Mouse (Mus musculus): ENCODE measurements around the gene Cyfip2.
A peak's percentile ranks its signal among the peaks of the same experiment; 100 is the strongest.

Cyfip2 gene

GRCm38 (mm10) chr11:46308271-46308974 is 4.2 kb downstream of the Cyfip2 start:
- DNase-seq (ENCODE audit: low spot score in 2 of 2), result no peak

- no peak for DNase-seq (ENCODE audit: low spot score in 2 of 2)
Measured at GRCm38 (mm10) chr11:46307768-46308167, 4.9 kb downstream of the Cyfip2 start.

GRCm38 (mm10) chr11:46306776-46307175 is 5.9 kb downstream of the Cyfip2 start:
- no peak for DNase-seq (ENCODE audit: low spot score in 2 of 2)

- no peak for DNase-seq (ENCODE audit: low spot score in 2 of 2)
Measured at GRCm38 (mm10) chr11:46305881-46306520, 6.7 kb downstream of the Cyfip2 start.

- no peak for DNase-seq (ENCODE audit: low spot score in 2 of 2)
Measured at GRCm38 (mm10) chr11:46304864-46305710, 7.6 kb downstream of the Cyfip2 start.

GRCm38 (mm10) chr11:46304093-46304492 is 8.6 kb downstream of the Cyfip2 start:
- DNase-seq (ENCODE audit: low spot score in 2 of 2), result no peak

GRCm38 (mm10) chr11:46302471-46302870 is 10.2 kb downstream of the Cyfip2 start:
- DNase-seq (ENCODE audit: low spot score in 2 of 2), result no peak

GRCm38 (mm10) chr11:46301579-46302248 is 10.9 kb downstream of the Cyfip2 start:
- DNase-seq (ENCODE audit: low spot score in 2 of 2), result peak in 1 of 2 experiments; percentile 45

- DNase-seq (ENCODE audit: low spot score in 2 of 2), result no peak
Measured at GRCm38 (mm10) chr11:46299901-46300300, 12.8 kb downstream of the Cyfip2 start.

- no peak for DNase-seq (ENCODE audit: low spot score in 2 of 2)
Measured at GRCm38 (mm10) chr11:46298889-46299785, 13.5 kb downstream of the Cyfip2 start.

GRCm38 (mm10) chr11:46294390-46294789 is 18.3 kb downstream of the Cyfip2 start:
- no peak for DNase-seq (ENCODE audit: low spot score in 2 of 2)

- DNase-seq (ENCODE audit: low spot score in 2 of 2), result no peak
Measured at GRCm38 (mm10) chr11:46293491-46293890, 19.2 kb downstream of the Cyfip2 start.

GRCm38 (mm10) chr11:46290988-46291405 is 21.7 kb downstream of the Cyfip2 start:
- DNase-seq (ENCODE audit: low spot score in 2 of 2), result no peak

GRCm38 (mm10) chr11:46289561-46289960 is 23.1 kb downstream of the Cyfip2 start:
- no peak for DNase-seq (ENCODE audit: low spot score in 2 of 2)

GRCm38 (mm10) chr11:46289022-46289421 is 23.6 kb downstream of the Cyfip2 start:
- no peak for DNase-seq (ENCODE audit: low spot score in 2 of 2)

GRCm38 (mm10) chr11:46288091-46288490 is 24.6 kb downstream of the Cyfip2 start:
- DNase-seq (ENCODE audit: low spot score in 2 of 2), result no peak

GRCm38 (mm10) chr11:46286803-46287202 is 25.9 kb downstream of the Cyfip2 start:
- peak in 1 of 2 experiments; percentile 46 for DNase-seq (ENCODE audit: low spot score in 2 of 2)

GRCm38 (mm10) chr11:46283800-46284199 is 28.9 kb downstream of the Cyfip2 start:
- no peak for DNase-seq (ENCODE audit: low spot score in 2 of 2)

- DNase-seq (ENCODE audit: low spot score in 2 of 2), result no peak
Measured at GRCm38 (mm10) chr11:46282612-46283011, 30.0 kb downstream of the Cyfip2 start.

- peak; percentile 49 to 62 for DNase-seq (ENCODE audit: low spot score in 2 of 2)
Measured at GRCm38 (mm10) chr11:46278709-46279108, 34.0 kb downstream of the Cyfip2 start.

- DNase-seq (ENCODE audit: low spot score in 2 of 2), result no peak
Measured at GRCm38 (mm10) chr11:46278140-46278539, 34.5 kb downstream of the Cyfip2 start.
